Mouse (Mus musculus) heart, embryonic 10.5 days (tissue): ENCODE measurements around the gene Irx5. TPM values are rescaled to one million over a fixed set of nuclear protein-coding genes. Genes with fewer than 3 reads are reported as not detected.

Source experiments
- DNase-seq: peaks from one replicate; pipeline ENCODE4 v3.0.0-alpha.2; 2017; ENCODE audit warnings: low spot score
- H3K27ac ChIP-seq: fragments of 300-500 bp; sonication (generic); 2 replicates; pipeline ENCODE4 v1.5.1; 2016; ENCODE audit warnings: mild to moderate bottlenecking
- H3K27me3 ChIP-seq: fragments of 300-500 bp; sonication (generic); 2 replicates; pipeline ENCODE4 v1.6.1; 2016; ENCODE audit warnings: mild to moderate bottlenecking; ENCODE audit not compliant: poor library complexity, insufficient read depth, severe bottlenecking
- H3K36me3 ChIP-seq: fragments of 300-500 bp; sonication (generic); 2 replicates; pipeline ENCODE4 v1.6.1; 2016; ENCODE audit warnings: mild to moderate bottlenecking, moderate library complexity
- H3K4me1 ChIP-seq: fragments of 300-500 bp; sonication (generic); 2 replicates; pipeline ENCODE4 v1.6.1; 2016; ENCODE audit warnings: mild to moderate bottlenecking
- H3K4me3 ChIP-seq: fragments of 300-500 bp; sonication (generic); 2 replicates; pipeline ENCODE4 v1.5.1; 2016; ENCODE audit warnings: mild to moderate bottlenecking, moderate library complexity
- H3K9me3 ChIP-seq: fragments of 300-500 bp; sonication (generic); 2 replicates; pipeline ENCODE4 v1.6.1; 2016; ENCODE audit warnings: mild to moderate bottlenecking, moderate library complexity
- WGBS: fragments of 180-500 bp; shearing (Covaris S2); methylation state at CpG from one replicate; pipeline ENCODE4 v1.1.7; 2016; 5-methylcytosine and 5-hydroxymethylcytosine counted together
- polyA plus RNA-seq: library from polyadenylated mRNA; unstranded; fragments of >200 nt; fragmentation: Nextera tagmentation; extraction: Ambion mirVana; gene quantifications from 2 replicates; pipeline ENCODE4 v1.2.1, GENCODE M21; 2016

Gene Irx5
- polyA plus RNA-seq, 1 experiment from 2014 or later, result 13.7 TPM

- H3K4me3 ChIP-seq, result peak overlapping the region; percentile 82
- peaks cover 4% of the 10 kb centered on the region; the same call in 1 of the 2 replicates for H3K36me3 ChIP-seq
- peaks cover 26% of the 10 kb centered on the region for H3K27me3 ChIP-seq
- peak overlapping the region; percentile 91 for H3K27ac ChIP-seq
- no peak for DNase-seq
- H3K4me1 ChIP-seq, result peaks cover 44% of the 10 kb centered on the region
- no peaks in the 10 kb centered on the region for H3K9me3 ChIP-seq
- WGBS, result 3% methylated on average over 22 of the region's 22 CpGs
Observed at GRCm38 (mm10) chr8:92354536-92355482, 2.6 kb upstream of the Irx5 start.

GRCm38 (mm10) chr8:92355701-92356612, 1.5 kb upstream of the Irx5 start:
- peaks cover 46% of the 10 kb centered on the region for H3K4me1 ChIP-seq
- peak overlapping the region; percentile 91 for H3K27ac ChIP-seq
- H3K9me3 ChIP-seq, result no peaks in the 10 kb centered on the region
- peaks cover 36% of the 10 kb centered on the region for H3K27me3 ChIP-seq
- peak; percentile 100 for DNase-seq
- under 1% methylated on average over 92 of the region's 93 CpGs for WGBS
- H3K36me3 ChIP-seq, result peaks cover 9% of the 10 kb centered on the region; the same call in 1 of the 2 replicates
- H3K4me3 ChIP-seq, result peak overlapping the region; percentile 82

- Histone ChIP-seq H3K9me3 (no peaks in the 10 kb centered on the region), H3K4me3 (peak overlapping the region; percentile 82), H3K4me1 (peaks cover 46% of the 10 kb centered on the region), H3K27ac (peak overlapping the region; percentile 91), H3K27me3 (peaks cover 42% of the 10 kb centered on the region), H3K36me3 (peaks cover 13% of the 10 kb centered on the region; the same call in 1 of the 2 replicates)
- DNase-seq, result peak; percentile 84
- under 1% methylated on average over 40 of the region's 40 CpGs for WGBS
Observed at GRCm38 (mm10) chr8:92356613-92357375, 631 bp upstream of the Irx5 start.

GRCm38 (mm10) chr8:92358141-92358999, 945 bp downstream of the Irx5 start:
- Histone ChIP-seq H3K27me3 (peaks cover 57% of the 10 kb centered on the region), H3K4me3 (peak overlapping the region; percentile 82), H3K9me3 (no peaks in the 10 kb centered on the region), H3K27ac (peak overlapping the region; percentile 91), H3K4me1 (peaks cover 47% of the 10 kb centered on the region), H3K36me3 (peaks cover 15% of the 10 kb centered on the region; the same call in 1 of the 2 replicates)
- under 1% methylated on average over 80 of the region's 80 CpGs for WGBS
- peak; percentile 81 for DNase-seq

GRCm38 (mm10) chr8:92359000-92359832, 1.8 kb downstream of the Irx5 start:
- Histone ChIP-seq H3K27ac (peak overlapping the region; percentile 91), H3K36me3 (peaks cover 15% of the 10 kb centered on the region; the same call in 1 of the 2 replicates), H3K9me3 (no peaks in the 10 kb centered on the region), H3K4me3 (peak overlapping the region; percentile 82), H3K4me1 (peaks cover 49% of the 10 kb centered on the region), H3K27me3 (peaks cover 65% of the 10 kb centered on the region)
- WGBS, result 1% methylated on average over 35 of the region's 35 CpGs
- no peak for DNase-seq

- WGBS, result under 1% methylated on average over 21 of the region's 21 CpGs
- peaks cover 15% of the 10 kb centered on the region; the same call in 1 of the 2 replicates for H3K36me3 ChIP-seq
- peaks cover 55% of the 10 kb centered on the region for H3K4me1 ChIP-seq
- DNase-seq, result no peak
- H3K9me3 ChIP-seq, result no peaks in the 10 kb centered on the region
- H3K27ac ChIP-seq, result peak overlapping the region; percentile 91
- peak overlapping the region; percentile 82 for H3K4me3 ChIP-seq
- H3K27me3 ChIP-seq, result peaks cover 71% of the 10 kb centered on the region
Observed at GRCm38 (mm10) chr8:92359833-92360082, 2.3 kb downstream of the Irx5 start.

- Histone ChIP-seq H3K4me3 (peak overlapping the region; percentile 82), H3K36me3 (peaks cover 15% of the 10 kb centered on the region; the same call in 1 of the 2 replicates), H3K4me1 (peaks cover 59% of the 10 kb centered on the region), H3K27ac (peak overlapping the region; percentile 91), H3K9me3 (no peaks in the 10 kb centered on the region), H3K27me3 (peaks cover 75% of the 10 kb centered on the region)
- no peak for DNase-seq
- WGBS, result under 1% methylated on average over 77 of the region's 77 CpGs
Observed at GRCm38 (mm10) chr8:92360083-92360861, 2.8 kb downstream of the Irx5 start.

GRCm38 (mm10) chr8:92361546-92362351, 4.3 kb downstream of the Irx5 start:
- Histone ChIP-seq H3K9me3 (no peaks in the 10 kb centered on the region), H3K36me3 (peaks cover 15% of the 10 kb centered on the region; the same call in 1 of the 2 replicates), H3K27ac (peak overlapping the region; percentile 4; the same call in 1 of the 2 replicates), H3K4me1 (peaks cover 69% of the 10 kb centered on the region), H3K4me3 (peak overlapping the region; percentile 51), H3K27me3 (peaks cover 90% of the 10 kb centered on the region)
- no peak for DNase-seq
- 6% methylated on average over 25 of the region's 25 CpGs for WGBS

GRCm38 (mm10) chr8:92362396-92363115, 5.1 kb downstream of the Irx5 start:
- no peak for DNase-seq
- peak overlapping the region; percentile 51 for H3K4me3 ChIP-seq
- WGBS, result 5% methylated on average over 15 of the region's 15 CpGs

More at GRCm38 (mm10) chr8:92362396-92363115, 5.1 kb downstream of the Irx5 start:
- Histone ChIP-seq H3K27me3 (peaks cover 92% of the 10 kb centered on the region), H3K9me3 (no peaks in the 10 kb centered on the region), H3K4me1 (peaks cover 63% of the 10 kb centered on the region), H3K36me3 (peaks cover 15% of the 10 kb centered on the region; the same call in 1 of the 2 replicates), H3K27ac (peak overlapping the region; percentile 77; the same call in 1 of the 2 replicates)
